Comparison of ENCODE assay signal across 11 mouse cellular contexts in the genomic region with DNA sequence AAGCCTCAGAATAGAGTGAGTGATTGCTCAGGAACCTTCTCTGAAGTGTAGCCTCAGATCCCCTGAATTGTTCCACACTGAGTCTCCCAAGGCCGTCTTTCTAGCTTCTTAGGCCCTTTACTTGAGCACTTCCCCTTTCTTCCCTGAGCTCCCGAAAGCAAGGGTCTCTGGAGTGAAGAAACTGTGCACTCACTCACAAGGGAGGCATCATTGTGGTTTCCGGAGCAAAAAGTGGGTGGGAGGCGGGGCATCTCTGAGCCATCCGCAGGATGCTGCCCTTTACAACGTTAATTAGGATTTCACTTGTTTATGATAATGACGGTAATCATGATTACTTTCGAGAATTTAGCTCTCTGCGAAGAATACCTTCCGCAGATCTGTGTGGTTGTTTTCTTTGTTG. TPM values are rescaled to one million over a fixed set of nuclear protein-coding genes. Genes with fewer than 3 reads are reported as not detected.
A peak's percentile ranks its signal among the peaks of the same experiment; 100 is the strongest.
DNase-seq lines count a peak whose midpoint lies in the region; ATAC-seq lines count a peak whose summit lies in the region.
"Had no signal": no experiment of that assay in that cellular context is flagged by ENCODE, and none has a peak within 500 bp of the region (broad histone marks: within the 10 kb centered on the region; RNA-seq: fewer than 3 reads in every experiment).

No protein-coding gene starts in this region.

- H3K9me3 ChIP-seq in forebrain, embryonic 11.5 days (ENCODE audit: control insufficient read depth, low read length), result no peaks in the 10 kb centered on the region
- H3K9me3 ChIP-seq in forebrain, embryonic 16.5 days (ENCODE audit: control insufficient read depth, low read length), result no peaks in the 10 kb centered on the region
- H3K9me3 ChIP-seq in midbrain, embryonic 11.5 days (ENCODE audit: control insufficient read depth, low read length), result no peaks in the 10 kb centered on the region
- H3K9me3 ChIP-seq in midbrain, embryonic 14.5 days (ENCODE audit: control insufficient read depth, low read length), result no peaks in the 10 kb centered on the region
- H3K9me3 ChIP-seq: lung, embryonic 15.5 days had no signal

- no peak for DNase-seq in forebrain, embryonic 11.5 days (ENCODE audit: low spot score)
- no peak for DNase-seq in midbrain, embryonic 11.5 days (ENCODE audit: low spot score, missing footprints)
- DNase-seq in midbrain, embryonic 14.5 days, result no peak
- no peak for DNase-seq in frontal cortex, postnatal 14 days (ENCODE audit: low spot score in 2 of 2)

- no peaks in the 10 kb centered on the region for H3K4me1 ChIP-seq in forebrain, embryonic 11.5 days (replicated peaks; ENCODE audit: control insufficient read depth, insufficient read depth, low read length)
- H3K4me1 ChIP-seq in forebrain, embryonic 16.5 days (replicated peaks; ENCODE audit: control insufficient read depth, insufficient read depth, low read length), result peaks cover 16% of the 10 kb centered on the region
- H3K4me1 ChIP-seq in midbrain, embryonic 11.5 days (ENCODE audit: control insufficient read depth, insufficient read depth, low read length), result peaks cover 7% of the 10 kb centered on the region; the same call in 1 of the 2 replicates
- H3K4me1 ChIP-seq in midbrain, embryonic 14.5 days (ENCODE audit: control insufficient read depth, insufficient read depth, low read length), result peaks cover 4% of the 10 kb centered on the region; the same call in 1 of the 2 replicates
- H3K4me1 ChIP-seq: lung, embryonic 15.5 days had no signal

- H3K36me3 ChIP-seq in forebrain, embryonic 11.5 days (ENCODE audit: control insufficient read depth, insufficient read depth, low read length), result no peaks in the 10 kb centered on the region
- no peaks in the 10 kb centered on the region for H3K36me3 ChIP-seq in forebrain, embryonic 16.5 days (ENCODE audit: control insufficient read depth, insufficient read depth)
- no peaks in the 10 kb centered on the region for H3K36me3 ChIP-seq in midbrain, embryonic 11.5 days (ENCODE audit: control insufficient read depth, insufficient read depth, low read length)
- no peaks in the 10 kb centered on the region for H3K36me3 ChIP-seq in midbrain, embryonic 14.5 days (ENCODE audit: control insufficient read depth, insufficient read depth, low read length)
- H3K36me3 ChIP-seq: lung, embryonic 15.5 days had no signal

- H3K4me2 ChIP-seq in forebrain, embryonic 11.5 days (ENCODE audit: low read depth, low read length, severe bottlenecking), result 0 out of 2 replicates have a peak overlapping the region, but pooled peaks have one; percentile 9
- H3K4me2 ChIP-seq in forebrain, embryonic 16.5 days (ENCODE audit: low read length), result no peak overlapping the region; the same call in 1 of the 2 replicates
- H3K4me2 ChIP-seq in midbrain, embryonic 11.5 days, result peak overlapping the region; percentile 16
- H3K4me2 ChIP-seq in midbrain, embryonic 14.5 days (ENCODE audit: low read length), result no peak overlapping the region
- H3K4me2 ChIP-seq: lung, embryonic 15.5 days had no signal

- H3K27me3 ChIP-seq in forebrain, embryonic 11.5 days (ENCODE audit: control insufficient read depth, insufficient read depth, low read length), result peaks cover 2% of the 10 kb centered on the region
- no peaks in the 10 kb centered on the region for H3K27me3 ChIP-seq in forebrain, embryonic 16.5 days (replicated peaks; ENCODE audit: control insufficient read depth, insufficient read depth, low read length)
- peaks cover 7% of the 10 kb centered on the region; the same call in 1 of the 2 replicates for H3K27me3 ChIP-seq in midbrain, embryonic 11.5 days (ENCODE audit: control insufficient read depth, insufficient read depth, low read length)
- 0 out of 2 replicates have a peak, but pooled peaks cover 5% of the 10 kb centered on the region for H3K27me3 ChIP-seq in midbrain, embryonic 14.5 days (ENCODE audit: control insufficient read depth, insufficient read depth, low read length)

- H3K9ac ChIP-seq in forebrain, embryonic 11.5 days (ENCODE audit: low read length), result no peak overlapping the region
- H3K9ac ChIP-seq in forebrain, embryonic 16.5 days (replicated peaks; ENCODE audit: low read depth, low read length), result no peak overlapping the region
- no peak overlapping the region for H3K9ac ChIP-seq in midbrain, embryonic 11.5 days (ENCODE audit: low read length)
- H3K9ac ChIP-seq in midbrain, embryonic 14.5 days (replicated peaks; ENCODE audit: low read length), result no peak overlapping the region
- H3K9ac ChIP-seq: lung, embryonic 15.5 days had no signal

- H3K27ac ChIP-seq in forebrain, embryonic 11.5 days (ENCODE audit: low read depth, low read length), result no peak overlapping the region
- no peak overlapping the region for H3K27ac ChIP-seq in forebrain, embryonic 16.5 days (ENCODE audit: low read length)
- H3K27ac ChIP-seq in midbrain, embryonic 11.5 days (ENCODE audit: low read depth, low read length), result no peak overlapping the region
- no peak overlapping the region for H3K27ac ChIP-seq in midbrain, embryonic 14.5 days (replicated peaks; ENCODE audit: low read depth, low read length)
- H3K27ac ChIP-seq: kidney, postnatal 0 days; lung, embryonic 15.5 days had no signal

- H3K4me3 ChIP-seq in forebrain, embryonic 11.5 days (ENCODE audit: low read depth, low read length), result no peak overlapping the region
- H3K4me3 ChIP-seq in forebrain, embryonic 16.5 days (replicated peaks; ENCODE audit: low read length), result no peak overlapping the region
- H3K4me3 ChIP-seq in midbrain, embryonic 11.5 days (ENCODE audit: low read depth, low read length), result no peak overlapping the region
- H3K4me3 ChIP-seq in midbrain, embryonic 14.5 days (replicated peaks; ENCODE audit: low read depth, low read length), result no peak overlapping the region
- H3K4me3 ChIP-seq: lung, embryonic 15.5 days had no signal

- 7% methylated on average over 10 of the region's 10 CpGs for WGBS in forebrain, embryonic 11.5 days
- WGBS in forebrain, embryonic 16.5 days, result 16% methylated on average over 10 of the region's 10 CpGs
- 13% methylated on average over 10 of the region's 10 CpGs for WGBS in midbrain, embryonic 11.5 days
- WGBS in midbrain, embryonic 14.5 days, result 11% methylated on average over 10 of the region's 10 CpGs

- no peak for ATAC-seq in forebrain, embryonic 11.5 days (replicated peaks; ENCODE audit: low FRiP score)
- ATAC-seq in forebrain, embryonic 16.5 days, result no peak
- ATAC-seq in midbrain, embryonic 11.5 days (ENCODE audit: low FRiP score), result no peak
- no peak for ATAC-seq in midbrain, embryonic 14.5 days (ENCODE audit: low FRiP score, low TSS enrichment)
- peak; percentile 36 to 62; a peak in 3 of 4 replicates for ATAC-seq in hematopoietic stem cell, adult 5-6 weeks (replicated peaks in 1 of 2; ENCODE audit: insufficient read depth in 1 of 2, low FRiP score in 2 of 2, low TSS enrichment in 1 of 2, low read depth in 1 of 2, poor library complexity in 2 of 2, severe bottlenecking in 2 of 2)
- ATAC-seq in megakaryocyte progenitor cell, adult 5-6 weeks (replicated peaks; ENCODE audit: poor library complexity), result peak; percentile 68
- ATAC-seq in erythroid progenitor cell, adult 5-6 weeks (replicated peaks; ENCODE audit: low FRiP score, poor library complexity, severe bottlenecking), result no peak

RNA-seq across cellular contexts. Expression of a gene that starts 41.6 kb away (rescaled TPM):
- 0.40 and 0.56 TPM in 2 replicates for polyA plus RNA-seq in forebrain, embryonic 11.5 days (2014; fragmentation: Nextera tagmentation; extraction: Ambion mirVana)
- polyA plus RNA-seq in forebrain, embryonic 16.5 days (2015; fragmentation: Nextera tagmentation; extraction: Ambion mirVana), result 1.6 and 1.7 TPM in 2 replicates
- 0.57 and 1.4 TPM in 2 replicates for polyA plus RNA-seq in midbrain, embryonic 11.5 days (2014; fragmentation: Nextera tagmentation; extraction: Ambion mirVana)
- polyA plus RNA-seq in midbrain, embryonic 14.5 days (2014; fragmentation: Nextera tagmentation; extraction: Ambion mirVana), result 2.9 and 3.8 TPM in 2 replicates
- not detected in 2 replicates for total RNA-seq in hematopoietic stem cell, adult 5-6 weeks (2017)
- not detected in 2 replicates for total RNA-seq in megakaryocyte progenitor cell, adult 5-6 weeks (2015)
- total RNA-seq in megakaryocyte progenitor cell, adult 5-6 weeks (2017), result not detected in 2 replicates
- total RNA-seq in erythroid progenitor cell, adult 5-6 weeks (2015; ENCODE audit: low replicate concordance), result not detected in 2 replicates
- not detected in 2 replicates for total RNA-seq in erythroid progenitor cell, adult 5-6 weeks (2017; ENCODE audit: low replicate concordance)
- total RNA-seq: monocyte, adult 5-6 weeks had no signal

Comparison
In these comparisons a context has a peak if more than half of its experiments do, and no peak if none do; other contexts are left out.
1. H3K4me2 ChIP-seq: peak in forebrain, embryonic 11.5 days (single experiment) and midbrain, embryonic 11.5 days (single experiment); none in forebrain, embryonic 16.5 days (single experiment) and midbrain, embryonic 14.5 days (single experiment).
2. ATAC-seq: peak in hematopoietic stem cell, adult 5-6 weeks (2 of 2) and megakaryocyte progenitor cell, adult 5-6 weeks (single experiment); none in forebrain, embryonic 11.5 days (single experiment), forebrain, embryonic 16.5 days (single experiment), midbrain, embryonic 11.5 days (single experiment), midbrain, embryonic 14.5 days (single experiment) and erythroid progenitor cell, adult 5-6 weeks (single experiment).